Mouse (Mus musculus) olfactory bulb, adult 2 months (tissue): ENCODE measurements at regions not wholly inside any gene's neighbourhood (a gene's known extent, or its start where the extent isn't known, plus 50 kb on each side); places are given as distances from the start of the nearest gene placed in this dataset.

Experiments
- H3K27ac ChIP-seq: fragments of 200-500 bp; 2 replicates; pipeline ENCODE4 v1.5.1; 2012; ENCODE audit warnings: low read depth, low read length; ENCODE audit not compliant: insufficient read depth
- H3K4me1 ChIP-seq: fragments of 200-500 bp; 2 replicates; pipeline ENCODE4 v1.6.1; 2012; ENCODE audit warnings: low read length; ENCODE audit not compliant: control insufficient read depth, insufficient read depth
- H3K4me3 ChIP-seq: fragments of 200-500 bp; 2 replicates; pipeline ENCODE4 v1.5.1; 2012; ENCODE audit warnings: mild to moderate bottlenecking, low read depth, low read length, moderate library complexity; ENCODE audit not compliant: insufficient read depth
- CTCF ChIP-seq: fragments of 200-500 bp; IDR thresholded peaks from 2 replicates; pipeline ENCODE4 v1.5.1; 2012; ENCODE audit warnings: low read depth, mild to moderate bottlenecking, low read length, moderate library complexity; ENCODE audit not compliant: insufficient read depth
- POLR2A ChIP-seq: fragments of 200-500 bp; IDR thresholded peaks from 2 replicates; pipeline ENCODE4 v1.6.1; 2012; ENCODE audit warnings: mild to moderate bottlenecking, low read depth, low read length, moderate library complexity; ENCODE audit not compliant: insufficient read depth
- WGBS: fragments of 180-500 bp; shearing (Covaris S2); methylation state at CpG from one replicate; pipeline ENCODE4 v1.1.7; 2018; 5-methylcytosine and 5-hydroxymethylcytosine counted together

- Histone ChIP-seq H3K27ac (no peak overlapping the region), H3K4me3 (no peak overlapping the region), H3K4me1 (no peaks in the 10 kb centered on the region)
- 63% methylated on average over 1 of the region's 1 CpGs for WGBS
- TF ChIP-seq POLR2A (no peak), CTCF (no peak)
Measured at GRCm38 (mm10) chr15:60641770-60642169, 211.8 kb downstream of the Fam84b start.

GRCm38 (mm10) chr15:60633457-60633850 is 220.1 kb downstream of the Fam84b start:
- no peak overlapping the region for H3K4me3 ChIP-seq
- WGBS = 59% methylated on average over 3 of the region's 3 CpGs
- no peaks in the 10 kb centered on the region for H3K4me1 ChIP-seq
- no peak for TF ChIP-seq CTCF
- no peak for TF ChIP-seq POLR2A
- no peak overlapping the region for H3K27ac ChIP-seq

GRCm38 (mm10) chr15:60632789-60633456 is 220.7 kb downstream of the Fam84b start:
- 44% methylated on average over 4 of the region's 4 CpGs for WGBS
- H3K4me1 ChIP-seq = no peaks in the 10 kb centered on the region
- TF ChIP-seq POLR2A (no peak), CTCF (no peak)
- no peak overlapping the region for H3K4me3 ChIP-seq
- H3K27ac ChIP-seq = no peak overlapping the region

GRCm38 (mm10) chr15:60630756-60631402 is 222.7 kb downstream of the Fam84b start:
- TF ChIP-seq CTCF (no peak), POLR2A (no peak)
- 43% methylated on average over 7 of the region's 7 CpGs for WGBS

GRCm38 (mm10) chr15:60618801-60619200 is 234.8 kb downstream of the Fam84b start:
- no peak overlapping the region for H3K4me3 ChIP-seq
- H3K27ac ChIP-seq = no peak overlapping the region
- WGBS = 95% methylated on average over 2 of the region's 2 CpGs
- TF ChIP-seq CTCF (no peak), POLR2A (no peak)
- H3K4me1 ChIP-seq = no peaks in the 10 kb centered on the region

More at GRCm38 (mm10) chr15:60630756-60631402, 222.7 kb downstream of the Fam84b start:
- no peak overlapping the region for H3K4me3 ChIP-seq
- H3K27ac ChIP-seq = no peak overlapping the region
- no peaks in the 10 kb centered on the region for H3K4me1 ChIP-seq

GRCm38 (mm10) chr15:60617371-60617770 is 236.2 kb downstream of the Fam84b start:
- TF ChIP-seq CTCF (no peak), POLR2A (no peak)
- 82% methylated on average over 2 of the region's 2 CpGs for WGBS
- H3K4me1 ChIP-seq = no peaks in the 10 kb centered on the region
- no peak overlapping the region for H3K4me3 ChIP-seq
- H3K27ac ChIP-seq = no peak overlapping the region

- no peak for TF ChIP-seq POLR2A
- no peak for TF ChIP-seq CTCF
Measured at GRCm38 (mm10) chr15:60601885-60602284, 251.7 kb downstream of the Fam84b start.

GRCm38 (mm10) chr15:60577084-60577483 is 276.5 kb downstream of the Fam84b start:
- WGBS = 49% methylated on average over 5 of the region's 5 CpGs

More at GRCm38 (mm10) chr15:60601885-60602284, 251.7 kb downstream of the Fam84b start:
- H3K4me1 ChIP-seq = no peaks in the 10 kb centered on the region
- no peak overlapping the region for H3K4me3 ChIP-seq
- H3K27ac ChIP-seq = no peak overlapping the region

GRCm38 (mm10) chr15:60566267-60566666 is 287.3 kb downstream of the Fam84b start:
- H3K4me3 ChIP-seq = no peak overlapping the region
- no peak overlapping the region for H3K27ac ChIP-seq
- WGBS = 91% methylated on average over 3 of the region's 3 CpGs
- no peaks in the 10 kb centered on the region for H3K4me1 ChIP-seq
- no peak for TF ChIP-seq POLR2A
- TF ChIP-seq CTCF = no peak

More at GRCm38 (mm10) chr15:60577084-60577483, 276.5 kb downstream of the Fam84b start:
- no peaks in the 10 kb centered on the region for H3K4me1 ChIP-seq
- no peak overlapping the region for H3K27ac ChIP-seq
- no peak overlapping the region for H3K4me3 ChIP-seq
- TF ChIP-seq POLR2A = no peak
- TF ChIP-seq CTCF = no peak

GRCm38 (mm10) chr15:60565017-60565416 is 288.6 kb downstream of the Fam84b start:
- no peak overlapping the region for H3K27ac ChIP-seq
- no peak overlapping the region for H3K4me3 ChIP-seq
- no peaks in the 10 kb centered on the region for H3K4me1 ChIP-seq
- no peak for TF ChIP-seq CTCF
- TF ChIP-seq POLR2A = no peak
- WGBS = 77% methylated on average over 2 of the region's 2 CpGs
